In the genomic region with DNA sequence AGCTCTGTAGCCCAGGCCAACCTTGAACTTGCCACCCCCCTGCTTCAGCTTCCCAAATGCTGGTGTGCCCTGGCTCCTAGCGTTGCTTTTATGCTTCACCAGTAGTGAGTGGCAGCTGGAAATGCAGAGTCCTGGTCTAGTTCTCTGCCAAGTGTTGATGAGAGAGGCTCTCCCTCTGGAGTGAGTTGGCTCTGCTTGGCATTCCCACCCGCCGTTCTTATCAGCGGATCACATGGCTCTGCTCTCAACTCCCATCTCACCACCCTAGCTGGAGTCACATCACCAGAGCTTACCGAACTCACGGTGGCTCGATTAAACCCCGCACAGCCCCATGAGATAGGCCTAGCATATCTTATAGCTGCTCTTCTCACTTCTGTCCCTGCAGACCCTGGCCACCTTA, we compare ENCODE assay signal across 24 mouse cellular contexts. TPM values are rescaled to one million over a fixed set of nuclear protein-coding genes. Genes with fewer than 3 reads are reported as not detected.
DNase-seq lines count a peak whose midpoint lies in the region; ATAC-seq and TF ChIP-seq lines count a peak whose summit lies in the region.
"Had no signal": no experiment of that assay in that cellular context is flagged by ENCODE, and none has a peak within 500 bp of the region (broad histone marks: within the 10 kb centered on the region; RNA-seq: fewer than 3 reads in every experiment).

No protein-coding gene starts in this region.

- no peak overlapping the region for H3K27ac ChIP-seq in heart, adult 2 months
- H3K27ac ChIP-seq in heart, embryonic 11.5 days (ENCODE audit: low read depth, low read length), result no peak overlapping the region
- no peak overlapping the region for H3K27ac ChIP-seq in CH12.LX (ENCODE audit: insufficient read depth, low read depth)
- H3K27ac ChIP-seq in heart, embryonic 12.5 days (ENCODE audit: poor library complexity, severe bottlenecking), result no peak overlapping the region; the same call in none of the 2 replicates
- H3K27ac ChIP-seq in embryonic facial prominence, embryonic 10.5 days (replicated peaks), result no peak overlapping the region
- H3K27ac ChIP-seq in kidney, embryonic 14.5 days (ENCODE audit: low read depth, low read length), result no peak overlapping the region
- H3K27ac ChIP-seq: forebrain, embryonic 15.5 days; hindbrain, embryonic 10.5 days; neural tube, embryonic 13.5 days; stomach, embryonic 15.5 days had no signal

- in situ Hi-C loops in CH12.LX (cut with MboI; ENCODE audit: low pct_ligation_motif_present, low pct_unique_long_range_greater_than_20kb, low sequenced_read_pairs), result loop anchor here (25.0 kb wide), 1 partner anchor 182 kb away; a partner anchor contains a TSS

- no peak overlapping the region for H3K4me3 ChIP-seq in heart, adult 2 months
- no peak overlapping the region for H3K4me3 ChIP-seq in heart, embryonic 11.5 days (ENCODE audit: low read depth, low read length)
- no peak overlapping the region for H3K4me3 ChIP-seq in CH12.LX (replicated peaks in 1 of 3; ENCODE audit: low read depth in 2 of 3, low read length in 2 of 3, poor library complexity in 1 of 3)
- H3K4me3 ChIP-seq in heart, embryonic 12.5 days, result no peak overlapping the region
- H3K4me3 ChIP-seq in embryonic facial prominence, embryonic 10.5 days, result no peak overlapping the region
- H3K4me3 ChIP-seq in kidney, embryonic 14.5 days (ENCODE audit: low read length), result no peak overlapping the region
- H3K4me3 ChIP-seq: forebrain, embryonic 15.5 days; hindbrain, embryonic 10.5 days; neural tube, embryonic 13.5 days; stomach, embryonic 15.5 days had no signal

- dilution Hi-C loops in CH12.LX (cut with MboI; ENCODE audit: extremely low pct_ligation_motif_present, extremely low pct_unique_long_range_greater_than_20kb, low sequenced_read_pairs), result no loop called here

- TF ChIP-seq RAD21 in CH12.LX (IDR thresholded peaks at IDR 0.05; ENCODE audit: low read depth, low read length), result no peak

- no peak for TF ChIP-seq POLR2A in heart, adult 2 months (IDR thresholded peaks at IDR 0.05; ENCODE audit: insufficient read depth, low read depth, low read length)
- TF ChIP-seq POLR2A in CH12.LX (IDR thresholded peaks at IDR 0.05; ENCODE audit: low read depth, low read length), result no peak

- ATAC-seq in heart, embryonic 11.5 days (replicated peaks; ENCODE audit: insufficient number of reproducible peaks, low FRiP score, low TSS enrichment), result no peak
- ATAC-seq in heart, embryonic 12.5 days (ENCODE audit: insufficient number of reproducible peaks, low FRiP score), result 0 out of 2 replicates have a peak, but pooled peaks have one; percentile 12
- no peak for ATAC-seq in kidney, embryonic 14.5 days (ENCODE audit: low FRiP score, low TSS enrichment)
- ATAC-seq: forebrain, embryonic 15.5 days; Patski had no signal

- H3K79me2 ChIP-seq in heart, adult 2 months (replicated peaks; ENCODE audit: control insufficient read depth, insufficient read depth, low read length), result no peaks in the 10 kb centered on the region
- no peaks in the 10 kb centered on the region for H3K79me2 ChIP-seq in CH12.LX (replicated peaks; ENCODE audit: control insufficient read depth, extremely low read depth, insufficient read depth, poor library complexity, severe bottlenecking)

- peak in 1 of 2 experiments; percentile 62 for DNase-seq in heart, adult 2 months
- DNase-seq in CH12.LX (ENCODE audit: extremely low read depth), result no peak
- DNase-seq in heart, postnatal 4 days, result peak; percentile 54
- no peak for DNase-seq in embryonic facial prominence, embryonic 10.5 days (ENCODE audit: low spot score)
- no peak for DNase-seq in right cerebral cortex, postnatal 14 days
- DNase-seq: adrenal gland, postnatal 25 days; B cell, adult 2 months; cerebellum, adult 11 months; cerebellum, postnatal 10 days; gastrocnemius, postnatal 25 days; kidney, adult 8-10 months; kidney, postnatal 36 days; layer of hippocampus, adult 9-11 months; lung, adult 2 months; midbrain, embryonic 14.5 days had no signal

- H3K4me1 ChIP-seq in heart, adult 2 months (ENCODE audit: control insufficient read depth, insufficient read depth, low read length), result no peaks in the 10 kb centered on the region
- H3K4me1 ChIP-seq in heart, embryonic 11.5 days (ENCODE audit: control insufficient read depth, insufficient read depth, low read length), result peaks cover 16% of the 10 kb centered on the region
- peaks cover 5 to 19% of the 10 kb centered on the region in 2 experiments; a peak in 3 of 4 replicates for H3K4me1 ChIP-seq in CH12.LX (ENCODE audit: control insufficient read depth in 1 of 2, insufficient read depth in 2 of 2)
- peaks cover 20% of the 10 kb centered on the region for H3K4me1 ChIP-seq in heart, embryonic 12.5 days (replicated peaks)
- peaks cover 16% of the 10 kb centered on the region; the same call in 1 of the 2 replicates for H3K4me1 ChIP-seq in embryonic facial prominence, embryonic 10.5 days
- no peaks in the 10 kb centered on the region for H3K4me1 ChIP-seq in kidney, embryonic 14.5 days (ENCODE audit: control insufficient read depth, insufficient read depth, low read length)
- H3K4me1 ChIP-seq: forebrain, embryonic 15.5 days; stomach, embryonic 15.5 days had no signal

- intact Hi-C loops in heart, adult 2 months (cut with DNase I), result no loop called here

- 0 out of 2 replicates have a peak, but pooled peaks have one; percentile 44 for TF ChIP-seq EP300 in heart, adult 2 months (IDR thresholded peaks at IDR 0.05; ENCODE audit: insufficient read depth, low read depth, low read length)
- no peak for TF ChIP-seq EP300 in CH12.LX (IDR thresholded peaks at IDR 0.05; ENCODE audit: low read length)

- no peak overlapping the region for H3K4me2 ChIP-seq in heart, embryonic 11.5 days
- no peak overlapping the region for H3K4me2 ChIP-seq in CH12.LX (ENCODE audit: insufficient read depth, low read depth, poor library complexity, severe bottlenecking)
- H3K4me2 ChIP-seq in heart, embryonic 12.5 days, result no peak overlapping the region
- H3K4me2 ChIP-seq in kidney, embryonic 14.5 days (replicated peaks; ENCODE audit: low read depth, low read length), result no peak overlapping the region
- H3K4me2 ChIP-seq: forebrain, embryonic 15.5 days; neural tube, embryonic 13.5 days; stomach, embryonic 15.5 days had no signal

- H3K9ac ChIP-seq in heart, adult 2 months (ENCODE audit: low read depth, low read length), result no peak overlapping the region
- H3K9ac ChIP-seq in heart, embryonic 11.5 days (ENCODE audit: low read depth, low read length), result no peak overlapping the region
- no peak overlapping the region for H3K9ac ChIP-seq in CH12.LX (ENCODE audit: insufficient read depth, low read depth)
- H3K9ac ChIP-seq in heart, embryonic 12.5 days, result no peak overlapping the region
- H3K9ac ChIP-seq in kidney, embryonic 14.5 days (ENCODE audit: low read depth, low read length), result no peak overlapping the region
- H3K9ac ChIP-seq: forebrain, embryonic 15.5 days; neural tube, embryonic 13.5 days; stomach, embryonic 15.5 days had no signal

- no peaks in the 10 kb centered on the region for H3K27me3 ChIP-seq in heart, adult 2 months (ENCODE audit: control insufficient read depth, insufficient read depth, low read length)
- no peaks in the 10 kb centered on the region for H3K27me3 ChIP-seq in heart, embryonic 11.5 days (ENCODE audit: control insufficient read depth, insufficient read depth, low read length)
- no peaks in the 10 kb centered on the region for H3K27me3 ChIP-seq in CH12.LX (replicated peaks)
- H3K27me3 ChIP-seq in heart, embryonic 12.5 days (replicated peaks), result no peaks in the 10 kb centered on the region
- H3K27me3 ChIP-seq in embryonic facial prominence, embryonic 10.5 days (replicated peaks; ENCODE audit: low read depth, poor library complexity, severe bottlenecking), result no peaks in the 10 kb centered on the region
- H3K27me3 ChIP-seq in kidney, embryonic 14.5 days (ENCODE audit: control insufficient read depth, insufficient read depth, low read length), result no peaks in the 10 kb centered on the region
- H3K27me3 ChIP-seq: forebrain, embryonic 15.5 days; neural tube, embryonic 13.5 days; Patski; stomach, embryonic 15.5 days had no signal

- no peaks in the 10 kb centered on the region for H3K36me3 ChIP-seq in heart, adult 2 months (ENCODE audit: control insufficient read depth, insufficient read depth, low read length)
- H3K36me3 ChIP-seq in heart, embryonic 11.5 days (ENCODE audit: control insufficient read depth, insufficient read depth, low read length), result no peaks in the 10 kb centered on the region
- H3K36me3 ChIP-seq in CH12.LX (replicated peaks in 1 of 2; ENCODE audit: control insufficient read depth in 1 of 2, insufficient read depth in 1 of 2, low read length in 1 of 2), result no peaks in the 10 kb centered on the region
- H3K36me3 ChIP-seq in heart, embryonic 12.5 days, result no peaks in the 10 kb centered on the region
- no peaks in the 10 kb centered on the region for H3K36me3 ChIP-seq in embryonic facial prominence, embryonic 10.5 days (replicated peaks)
- peaks cover 3% of the 10 kb centered on the region; the same call in 1 of the 2 replicates for H3K36me3 ChIP-seq in kidney, embryonic 14.5 days (ENCODE audit: control insufficient read depth, insufficient read depth, low read length)
- H3K36me3 ChIP-seq: forebrain, embryonic 15.5 days; hindbrain, embryonic 10.5 days; neural tube, embryonic 13.5 days had no signal

- H3K9me3 ChIP-seq in heart, embryonic 11.5 days (replicated peaks; ENCODE audit: control insufficient read depth, low read length), result no peaks in the 10 kb centered on the region
- no peaks in the 10 kb centered on the region for H3K9me3 ChIP-seq in CH12.LX (replicated peaks; ENCODE audit: low read length)
- no peaks in the 10 kb centered on the region for H3K9me3 ChIP-seq in heart, embryonic 12.5 days (replicated peaks)
- no peaks in the 10 kb centered on the region for H3K9me3 ChIP-seq in embryonic facial prominence, embryonic 10.5 days
- H3K9me3 ChIP-seq in kidney, embryonic 14.5 days (ENCODE audit: control insufficient read depth, low read length), result no peaks in the 10 kb centered on the region
- H3K9me3 ChIP-seq: forebrain, embryonic 15.5 days; hindbrain, embryonic 10.5 days; neural tube, embryonic 13.5 days; stomach, embryonic 15.5 days had no signal

- peak; percentile 20; the same call in 1 of the 2 replicates for TF ChIP-seq CTCF in heart, adult 2 months (IDR thresholded peaks at IDR 0.05)
- TF ChIP-seq CTCF in CH12.LX (conservative IDR thresholded peaks at IDR 0.05 in 1 of 2, IDR thresholded peaks at IDR 0.05 in 1 of 2; ENCODE audit: low read depth in 2 of 2, low read length in 2 of 2), result no peak

- WGBS in heart, adult 2 months, result 45% methylated on average over 8 of the region's 8 CpGs
- WGBS in heart, embryonic 11.5 days (ENCODE audit: insufficient replicate concordance), result 50% methylated on average over 8 of the region's 8 CpGs
- WGBS in heart, embryonic 12.5 days, result 41% methylated on average over 8 of the region's 8 CpGs
- 91% methylated on average over 8 of the region's 8 CpGs for WGBS in embryonic facial prominence, embryonic 10.5 days
- 91% methylated on average over 8 of the region's 8 CpGs for WGBS in kidney, embryonic 14.5 days

RNA-seq across cellular contexts. Expression of a gene that starts 16.3 kb away (rescaled TPM):
- total RNA-seq in heart, adult 2 months (2021), result 1 to 10 TPM; 1.9 to 2.3 TPM
- 1.2 and 1.4 TPM in 2 replicates for polyA plus RNA-seq in heart, adult 2 months (2012; rRNA removed)
- polyA plus RNA-seq in heart, embryonic 11.5 days (2014; fragmentation: Nextera tagmentation; extraction: Ambion mirVana), result 15.2 and 16.2 TPM in 2 replicates
- 17.6 and 24.1 TPM in 2 replicates for total RNA-seq in CH12.LX (2012; rRNA removed)
- 20.2 and 23.1 TPM in 2 replicates for total RNA-seq in CH12.LX (2014; rRNA removed)
- 50.7 and 55.1 TPM in 2 replicates for polyA plus RNA-seq in CH12.LX (2012; ENCODE audit: insufficient read length, low read depth)
- polyA plus RNA-seq in heart, embryonic 12.5 days (2016; fragmentation: Nextera tagmentation; extraction: Ambion mirVana), result 13.4 and 14.4 TPM in 2 replicates
- 1 to 10 TPM; 4.6 to 4.7 TPM for total RNA-seq in heart, postnatal 4 days (2021)
- polyA plus RNA-seq in embryonic facial prominence, embryonic 10.5 days (2016; fragmentation: Nextera tagmentation; extraction: Ambion mirVana), result 17.6 and 20.5 TPM in 2 replicates
- polyA plus RNA-seq in kidney, embryonic 14.5 days (2014; fragmentation: Nextera tagmentation; extraction: Ambion mirVana), result 14.5 and 18.0 TPM in 2 replicates

RNA-seq across cellular contexts. Expression of a gene that starts 16.5 kb away (rescaled TPM):
- 10 to 100 TPM; 12.6 to 13.9 TPM for total RNA-seq in heart, adult 2 months (2021)
- 17.4 and 21.3 TPM in 2 replicates for polyA plus RNA-seq in heart, adult 2 months (2012; rRNA removed)
- polyA plus RNA-seq in heart, embryonic 11.5 days (2014; fragmentation: Nextera tagmentation; extraction: Ambion mirVana), result 32.2 and 33.3 TPM in 2 replicates
- 11.8 and 12.6 TPM in 2 replicates for total RNA-seq in CH12.LX (2012; rRNA removed)
- total RNA-seq in CH12.LX (2014; rRNA removed), result 5.2 and 6.7 TPM in 2 replicates
- 25.4 and 28.7 TPM in 2 replicates for polyA plus RNA-seq in CH12.LX (2012; ENCODE audit: insufficient read length, low read depth)
- polyA plus RNA-seq in heart, embryonic 12.5 days (2016; fragmentation: Nextera tagmentation; extraction: Ambion mirVana), result 37.3 and 40.0 TPM in 2 replicates
- 10 to 100 TPM; 26.4 to 26.6 TPM for total RNA-seq in heart, postnatal 4 days (2021)
- 59.0 and 63.3 TPM in 2 replicates for polyA plus RNA-seq in embryonic facial prominence, embryonic 10.5 days (2016; fragmentation: Nextera tagmentation; extraction: Ambion mirVana)
- polyA plus RNA-seq in kidney, embryonic 14.5 days (2014; fragmentation: Nextera tagmentation; extraction: Ambion mirVana), result 40.2 and 59.9 TPM in 2 replicates

RNA-seq across cellular contexts. Expression of a gene that starts 46.4 kb away (rescaled TPM):
- 1 to 10 TPM; 3.1 to 4.2 TPM for total RNA-seq in heart, adult 2 months (2021)
- polyA plus RNA-seq in heart, adult 2 months (2012; rRNA removed), result 3.0 and 4.3 TPM in 2 replicates
- 8.3 and 8.5 TPM in 2 replicates for polyA plus RNA-seq in heart, embryonic 11.5 days (2014; fragmentation: Nextera tagmentation; extraction: Ambion mirVana)
- total RNA-seq in CH12.LX (2012; rRNA removed) (0.13 and 0.25 TPM in 2 replicates), CH12.LX (2014; rRNA removed) (0.14 and 0.17 TPM in 2 replicates)
- polyA plus RNA-seq in CH12.LX (2012; ENCODE audit: insufficient read length, low read depth), result 0.34 and 0.63 TPM in 2 replicates
- polyA plus RNA-seq in heart, embryonic 12.5 days (2016; fragmentation: Nextera tagmentation; extraction: Ambion mirVana), result 8.4 and 9.6 TPM in 2 replicates
- total RNA-seq in heart, postnatal 4 days (2021), result 1 to 10 TPM; 4.1 to 4.4 TPM
- polyA plus RNA-seq in embryonic facial prominence, embryonic 10.5 days (2016; fragmentation: Nextera tagmentation; extraction: Ambion mirVana), result 5.2 and 5.5 TPM in 2 replicates
- 10.2 and 15.7 TPM in 2 replicates for polyA plus RNA-seq in kidney, embryonic 14.5 days (2014; fragmentation: Nextera tagmentation; extraction: Ambion mirVana)
- total RNA-seq: megakaryocyte progenitor cell, adult 5-6 weeks had no signal
